Mouse (Mus musculus) liver, adult 2 months (tissue): ENCODE data around the gene Avp.

Experiments
- CTCF ChIP-seq: fragments of 200-500 bp; IDR thresholded peaks from 2 replicates; pipeline ENCODE4 v1.5.1; 2011; ENCODE audit warnings: low read depth, low read length, control low read depth
- POLR2A ChIP-seq: fragments of 200-500 bp; IDR thresholded peaks from 2 replicates; pipeline ENCODE4 v1.6.1; 2011; ENCODE audit warnings: low read length, control low read depth; ENCODE audit not compliant: insufficient read depth; ENCODE audit errors: extremely low read depth

DNA sequence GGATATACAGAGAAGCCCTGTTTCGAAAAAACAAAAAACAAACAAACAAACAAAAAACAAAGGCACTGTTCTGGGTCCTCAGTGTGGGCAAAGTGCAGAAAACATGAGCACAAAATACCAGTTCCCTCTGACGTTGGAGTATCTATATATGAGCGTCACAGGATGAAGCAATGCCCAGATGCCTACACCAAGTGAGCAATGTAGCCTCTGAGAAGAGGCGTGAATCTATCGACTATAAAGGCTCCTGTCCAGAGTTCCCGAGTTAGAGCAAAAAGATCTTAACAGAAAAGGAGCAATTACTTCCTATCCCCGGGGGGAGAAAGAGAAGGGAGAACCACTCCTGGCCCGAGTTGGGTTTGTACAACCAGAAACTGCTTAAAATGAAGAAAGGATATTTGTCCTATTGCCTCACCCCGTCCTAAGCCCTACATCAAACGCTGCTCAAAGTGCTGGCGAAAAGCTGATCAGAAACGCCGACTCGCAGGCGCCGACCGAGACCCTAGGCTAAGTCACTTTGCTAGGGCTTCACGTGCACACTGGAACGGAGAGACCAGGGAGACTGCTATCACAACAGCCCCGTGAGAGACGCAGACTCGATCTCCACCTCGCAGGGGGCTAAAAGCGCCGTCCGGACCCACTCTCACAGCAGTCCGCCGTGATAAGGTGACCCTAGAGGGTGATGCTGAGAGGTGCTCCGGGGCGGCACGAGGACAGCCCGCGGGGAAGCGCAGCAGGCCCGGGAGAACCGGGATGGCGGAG, 46.9 kb upstream of the Avp start:
- TF ChIP-seq CTCF (no peak), POLR2A (no peak)
